Comparison of ENCODE assay signal across 9 mouse cellular contexts in genomic region chr19:28834388-28834787, GRCm38 (mm10). TPM values are rescaled to one million over a fixed set of nuclear protein-coding genes. Genes with fewer than 3 reads are reported as not detected.
DNase-seq lines count a peak whose midpoint lies in the region; ATAC-seq and TF ChIP-seq lines count a peak whose summit lies in the region.
"Had no signal": no experiment of that assay in that cellular context is flagged by ENCODE, and none has a peak within 500 bp of the region (broad histone marks: within the 10 kb centered on the region; RNA-seq: fewer than 3 reads in every experiment).

No protein-coding gene starts in this region.

- TF ChIP-seq CTCF in forebrain, postnatal 0 days (IDR thresholded peaks at IDR 0.05; ENCODE audit: low read depth), result no peak

- intact Hi-C loops in heart, postnatal 14 days (cut with DNase I), result no loop called here

- peak overlapping the region; percentile 79 for H3K9ac ChIP-seq in forebrain, postnatal 0 days
- H3K9ac ChIP-seq in midbrain, embryonic 11.5 days (ENCODE audit: low read length), result peak overlapping the region; percentile 59; the same call in 1 of the 2 replicates

- 12% methylated on average over 10 of the region's 10 CpGs for WGBS in heart, embryonic 10.5 days
- WGBS in forebrain, postnatal 0 days, result 5% methylated on average over 10 of the region's 10 CpGs
- 10% methylated on average over 10 of the region's 10 CpGs for WGBS in midbrain, embryonic 11.5 days

- H3K4me1 ChIP-seq in heart, embryonic 10.5 days, result peaks cover 18% of the 10 kb centered on the region
- peaks cover 9% of the 10 kb centered on the region for H3K4me1 ChIP-seq in forebrain, postnatal 0 days (ENCODE audit: insufficient read depth)
- no peaks in the 10 kb centered on the region for H3K4me1 ChIP-seq in midbrain, embryonic 11.5 days (ENCODE audit: control insufficient read depth, insufficient read depth, low read length)

- H3K4me2 ChIP-seq in forebrain, postnatal 0 days (ENCODE audit: low read depth), result peak overlapping the region; percentile 65
- peak overlapping the region; percentile 79 for H3K4me2 ChIP-seq in midbrain, embryonic 11.5 days

- H3K36me3 ChIP-seq in heart, embryonic 10.5 days, result no peaks in the 10 kb centered on the region
- H3K36me3 ChIP-seq in forebrain, postnatal 0 days (ENCODE audit: insufficient read depth), result no peaks in the 10 kb centered on the region
- H3K36me3 ChIP-seq in midbrain, embryonic 11.5 days (ENCODE audit: control insufficient read depth, insufficient read depth, low read length), result no peaks in the 10 kb centered on the region

- peak; percentile 6; the same call in 1 of the 2 replicates for ATAC-seq in forebrain, postnatal 0 days
- peak; percentile 42; the same call in 1 of the 2 replicates for ATAC-seq in midbrain, embryonic 11.5 days (ENCODE audit: low FRiP score)

- H3K4me3 ChIP-seq in heart, embryonic 10.5 days, result peak overlapping the region; percentile 73
- H3K4me3 ChIP-seq in forebrain, postnatal 0 days (ENCODE audit: low read depth, low read length), result peak overlapping the region; percentile 66
- H3K4me3 ChIP-seq in midbrain, embryonic 11.5 days (ENCODE audit: low read depth, low read length), result peak overlapping the region; percentile 57

- peak; percentile 68 for DNase-seq in heart, embryonic 10.5 days (ENCODE audit: low spot score)
- no peak for DNase-seq in heart, postnatal 14 days
- peak; percentile 39 for DNase-seq in brain, adult 2 months (ENCODE audit: low read depth, low spot score)
- DNase-seq in forebrain, postnatal 0 days, result no peak
- peak; percentile 65 to 72 for DNase-seq in kidney, postnatal 36 days
- DNase-seq in midbrain, embryonic 11.5 days (ENCODE audit: low spot score, missing footprints), result no peak
- DNase-seq in T-cell, adult 2 months (ENCODE audit: low spot score), result no peak
- no peak for DNase-seq in spleen, postnatal 14 days (ENCODE audit: low spot score in 2 of 2)

- no peaks in the 10 kb centered on the region for H3K9me3 ChIP-seq in heart, embryonic 10.5 days
- H3K9me3 ChIP-seq in forebrain, postnatal 0 days (ENCODE audit: low read length), result no peaks in the 10 kb centered on the region
- no peaks in the 10 kb centered on the region for H3K9me3 ChIP-seq in midbrain, embryonic 11.5 days (ENCODE audit: control insufficient read depth, low read length)

- peaks cover 36% of the 10 kb centered on the region for H3K27me3 ChIP-seq in heart, embryonic 10.5 days (ENCODE audit: insufficient read depth, poor library complexity, severe bottlenecking)
- no peaks in the 10 kb centered on the region for H3K27me3 ChIP-seq in forebrain, postnatal 0 days (ENCODE audit: insufficient read depth, low read length)
- peaks cover 13% of the 10 kb centered on the region for H3K27me3 ChIP-seq in midbrain, embryonic 11.5 days (ENCODE audit: control insufficient read depth, insufficient read depth, low read length)

- H3K27ac ChIP-seq in heart, embryonic 10.5 days, result no peak overlapping the region
- H3K27ac ChIP-seq in forebrain, postnatal 0 days (ENCODE audit: low read depth, low read length), result peak overlapping the region; percentile 69
- no peak overlapping the region for H3K27ac ChIP-seq in midbrain, embryonic 11.5 days (ENCODE audit: low read depth, low read length)

RNA-seq across cellular contexts. Expression of gene Slc1a1, which starts 0.5 kb away (rescaled TPM):
- 0.35 and 1.6 TPM in 2 replicates for polyA plus RNA-seq in heart, embryonic 10.5 days (2016; fragmentation: Nextera tagmentation; extraction: Ambion mirVana)
- under 1 TPM; 0.55 to 0.73 TPM for total RNA-seq in heart, postnatal 14 days (2021)
- total RNA-seq in forebrain, postnatal 0 days (2014; rRNA removed), result 74.2 and 78.0 TPM in 2 replicates
- polyA plus RNA-seq in forebrain, postnatal 0 days (2015; fragmentation: Nextera tagmentation; extraction: Ambion mirVana), result 34.9 and 49.2 TPM in 2 replicates
- polyA plus RNA-seq in midbrain, embryonic 11.5 days (2014; fragmentation: Nextera tagmentation; extraction: Ambion mirVana), result 0.44 and 1.3 TPM in 2 replicates
- total RNA-seq: MEL had no signal

Comparison
In these comparisons a context has a peak if more than half of its experiments do, and no peak if none do; other contexts are left out.
1. DNase-seq: peak in heart, embryonic 10.5 days (single experiment), brain, adult 2 months (single experiment) and kidney, postnatal 36 days (2 of 2); none in heart, postnatal 14 days (0 of 2), forebrain, postnatal 0 days (single experiment), midbrain, embryonic 11.5 days (single experiment), T-cell, adult 2 months (single experiment) and spleen, postnatal 14 days (0 of 2).
2. RNA of gene Slc1a1, which starts 0.5 kb away (polyA plus RNA-seq): 34.9 to 49.2 TPM in forebrain, postnatal 0 days; 0.44 to 1.3 TPM in midbrain, embryonic 11.5 days and 0.35 to 1.6 TPM in heart, embryonic 10.5 days; every median in the first group is over 10 times any median in the second.
3. Peak in every context shown above with its lines, with median percentiles within 50 percentile points of each other: H3K4me3 ChIP-seq.